Mouse (Mus musculus): ENCODE measurements at regions not wholly inside any gene's neighbourhood (a gene's known extent, or its start where the extent isn't known, plus 50 kb on each side); places are given as distances from the start of the nearest gene placed in this dataset.
"Not testable (repeated sequence)": the region's sequence is repeated elsewhere in the genome, so short reads cannot be mapped to it uniquely, and the experiment has no call there.

- DNase-seq = not testable (repeated sequence)
Observed at GRCm38 (mm10) chr8:55558751-55559150, 348.0 kb downstream of the Adam29 start.

GRCm38 (mm10) chr8:55538868-55539267 is 367.9 kb downstream of the Adam29 start:
- no peak for DNase-seq

DNA sequence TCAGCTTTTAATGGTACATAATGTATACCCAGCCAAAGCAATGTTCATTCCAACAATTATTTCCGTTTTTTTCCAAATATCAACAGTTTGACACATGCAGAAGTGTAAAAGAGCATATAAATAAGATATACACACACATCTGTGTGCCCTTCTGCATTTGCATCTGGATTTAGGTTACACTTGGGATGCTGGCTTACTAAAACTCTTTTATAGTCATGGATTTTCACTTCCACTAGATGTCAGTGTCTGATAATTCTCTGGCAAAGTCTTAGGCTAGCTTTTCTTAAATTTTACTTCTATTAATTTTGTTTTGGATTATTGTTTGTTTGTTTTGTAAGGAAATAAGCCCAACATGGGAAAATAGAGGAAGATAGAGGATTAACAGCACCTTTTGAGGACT is 377.4 kb downstream of the Adam29 start:
- not testable (repeated sequence) for DNase-seq

- DNase-seq = not testable (repeated sequence)
Observed at GRCm38 (mm10) chr8:55519151-55519550, 387.6 kb downstream of the Adam29 start.

GRCm38 (mm10) chr8:55477336-55477735 is 429.4 kb downstream of the Adam29 start:
- DNase-seq = no peak

GRCm38 (mm10) chr8:55476923-55477322 is 429.8 kb downstream of the Adam29 start:
- peak in 1 of 2 experiments; percentile 3 for DNase-seq

DNA sequence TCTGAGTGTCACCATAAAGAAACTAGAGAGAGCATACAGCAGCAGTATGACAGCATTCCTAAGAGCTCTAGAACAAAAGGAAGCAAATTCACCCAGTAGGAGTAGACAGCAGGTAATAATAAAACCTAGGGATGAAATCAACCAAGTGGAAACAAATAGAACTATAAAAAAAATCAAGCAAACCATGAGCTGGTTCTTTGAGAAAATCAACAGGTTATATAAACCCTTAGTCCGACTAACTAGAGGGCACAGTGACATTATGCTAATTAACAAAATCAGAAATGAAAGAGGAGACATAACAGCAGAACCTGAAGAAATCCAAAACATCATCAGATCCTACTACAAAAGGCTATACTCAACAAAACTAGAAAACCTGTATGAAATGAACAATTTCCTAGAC is 434.4 kb downstream of the Adam29 start:
- no peak for DNase-seq

- not testable (repeated sequence) for DNase-seq
Observed at GRCm38 (mm10) chr8:55466771-55467170, 440.0 kb downstream of the Adam29 start.

- not testable (repeated sequence) for DNase-seq
Observed at GRCm38 (mm10) chr8:55465951-55466350, 440.8 kb downstream of the Adam29 start.

DNA sequence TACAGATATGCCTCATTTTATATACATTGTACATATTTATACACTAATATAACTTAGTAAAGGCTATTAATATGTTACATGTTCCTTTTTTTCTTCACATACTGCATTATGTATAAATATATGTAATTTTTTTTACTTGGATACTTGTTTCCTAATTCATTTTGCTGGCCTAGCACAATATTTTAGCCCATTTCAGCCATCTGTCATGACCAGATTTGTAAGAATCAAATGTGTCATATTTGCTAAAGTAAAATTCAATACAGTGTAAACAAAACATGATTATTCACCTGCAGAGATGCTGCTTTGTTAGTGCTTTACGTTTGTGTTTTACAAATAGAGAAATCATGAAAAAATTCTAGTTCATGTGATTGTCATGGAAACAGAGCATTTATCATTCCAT is 441.3 kb downstream of the Adam29 start:
- no peak for DNase-seq

DNA sequence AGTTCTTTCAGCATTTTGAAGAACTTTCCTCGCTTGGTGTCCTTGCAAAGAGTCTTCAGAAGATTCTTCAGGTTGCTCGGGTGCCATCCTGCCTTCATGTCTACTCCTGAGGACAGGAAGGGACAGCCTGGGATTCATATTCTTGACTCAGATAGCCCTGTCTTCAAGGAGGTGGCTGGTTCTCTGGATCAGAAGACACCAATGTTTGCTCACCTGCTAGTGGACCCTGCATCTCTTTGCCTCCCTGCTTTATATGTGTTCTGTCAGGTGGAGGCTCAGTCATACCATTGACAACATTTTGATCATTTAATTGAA is 441.9 kb downstream of the Adam29 start:
- no peak for DNase-seq

- no peak for DNase-seq
Observed at GRCm38 (mm10) chr8:55464036-55464854, 442.5 kb downstream of the Adam29 start.

DNA sequence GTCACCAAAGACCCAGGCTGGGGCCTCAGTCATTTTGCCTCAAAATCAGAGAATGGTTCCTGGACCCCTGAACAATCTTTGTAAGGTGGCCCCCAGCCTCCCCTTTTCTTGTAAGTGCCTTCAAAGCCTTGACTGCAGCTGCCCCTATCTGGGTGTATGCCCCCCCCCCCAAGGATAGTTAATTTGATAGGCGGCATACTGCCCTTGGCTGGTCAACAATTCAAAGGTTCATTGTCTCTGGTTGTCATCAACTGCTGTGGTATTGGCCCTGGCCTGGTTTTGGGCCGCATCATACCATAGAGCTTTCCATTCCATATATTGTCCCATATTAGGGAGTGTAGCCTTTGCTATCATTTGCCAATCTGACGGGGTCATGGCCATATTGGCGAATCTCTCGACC is 446.0 kb downstream of the Adam29 start:
- not testable (repeated sequence) for DNase-seq

DNA sequence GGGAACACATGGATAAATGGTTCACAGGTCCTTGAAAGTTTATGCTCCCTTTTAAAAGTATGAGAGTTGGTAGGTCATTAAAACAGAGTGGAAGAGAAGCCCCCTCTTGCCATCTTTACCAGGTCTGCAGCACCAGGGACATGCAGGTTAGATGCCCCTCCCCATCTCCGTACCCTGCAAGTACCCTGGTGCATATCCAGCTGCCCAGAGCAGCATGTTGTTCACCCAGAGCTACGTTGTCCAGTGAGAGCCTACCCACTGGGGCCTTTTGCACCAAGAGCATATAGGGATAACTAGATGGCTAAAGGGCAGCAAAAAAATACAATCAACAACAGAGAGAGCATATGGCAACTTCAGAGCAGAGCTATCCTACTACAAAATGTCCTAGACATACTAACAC is 449.3 kb downstream of the Adam29 start:
- no peak for DNase-seq

Measured in lung, adult 18-20 months (tissue).